Mouse (Mus musculus) kidney, adult 2 months (tissue): ENCODE data around the gene Ccdc148. TPM values are rescaled to one million over a fixed set of nuclear protein-coding genes. Genes with fewer than 3 reads are reported as not detected.
A peak's percentile ranks its signal among the peaks of the same experiment; 100 is the strongest.

ENCODE experiments used
- DNase-seq: peaks from one replicate; pipeline ENCODE4 v3.0.0; 2021
- H3K27ac ChIP-seq: fragments of 200-500 bp; 2 replicates; pipeline ENCODE4 v1.5.1; 2012; ENCODE audit warnings: low read depth, low read length, control low read depth, inconsistent platforms; ENCODE audit not compliant: insufficient read depth
- H3K27me3 ChIP-seq: fragments of 200-500 bp; replicated peaks from 2 replicates; pipeline ENCODE4 v1.6.1; 2012; ENCODE audit warnings: mild to moderate bottlenecking, moderate library complexity, low read length, inconsistent platforms; ENCODE audit not compliant: control insufficient read depth, insufficient read depth
- H3K36me3 ChIP-seq: fragments of 200-500 bp; 2 replicates; pipeline ENCODE4 v1.6.1; 2012; ENCODE audit warnings: mild to moderate bottlenecking, moderate library complexity, low read length, inconsistent platforms; ENCODE audit not compliant: control insufficient read depth, insufficient read depth
- H3K4me1 ChIP-seq: fragments of 200-500 bp; 2 replicates; pipeline ENCODE4 v1.6.1; 2011; ENCODE audit warnings: low read length; ENCODE audit not compliant: control insufficient read depth, insufficient read depth
- H3K4me3 ChIP-seq: fragments of 200-500 bp; 2 replicates; pipeline ENCODE4 v1.5.1; 2011; ENCODE audit warnings: mild to moderate bottlenecking, low read depth, low read length, control low read depth; ENCODE audit not compliant: insufficient read depth
- CTCF ChIP-seq: fragments of 200-500 bp; conservative IDR thresholded peaks from 2 replicates; pipeline ENCODE4 v1.5.1; 2011; ENCODE audit warnings: low read depth, mild to moderate bottlenecking, control low read depth, low read length, moderate library complexity, mixed read lengths; ENCODE audit not compliant: insufficient read depth, insufficient read length
- POLR2A ChIP-seq: fragments of 200-500 bp; IDR thresholded peaks from one replicate; pipeline ENCODE4 v1.6.1; 2011; ENCODE audit warnings: low read depth, low read length, control low read depth
- whole genome bisulfite sequencing: fragments of 180-500 bp; shearing (Covaris S2); methylation state at CpG from one replicate; pipeline ENCODE4 v1.1.7; 2018; 5-methylcytosine and 5-hydroxymethylcytosine counted together
- polyA plus RNA-seq: library from polyadenylated mRNA; depleted of rRNA; stranded (reverse); fragments of >200 nt; gene quantifications from 2 replicates; pipeline ENCODE4 v1.2.3, GENCODE M21; 2012; rRNA removed

The Ccdc148 gene
- polyA plus RNA-seq, result 0.90 and 1.0 TPM in 2 replicates

- peak; percentile 97 for DNase-seq
- Histone ChIP-seq H3K27me3 (no peaks in the 10 kb centered on the region), H3K27ac (peak within 1 kb of the TSS; percentile 91), H3K4me1 (peaks cover 13% of the 10 kb centered on the region; the same call in 1 of the 2 replicates), H3K36me3 (no peaks in the 10 kb centered on the region), H3K4me3 (peak within 1 kb of the TSS; percentile 87)
- no peak for TF ChIP-seq POLR2A
- WGBS, result under 1% methylated on average over 37 of the region's 37 CpGs
These were observed at the start of gene Ccdc148, which contains the start of gene Pkp4 for GRCm38 (mm10) chr2:59160605-59160963. Gene Ccdc148, minus strand, starts transcription at chr2:59160683. Gene Pkp4, plus strand, starts transcription at chr2:59160850.

- H3K4me3 ChIP-seq, result no peak overlapping the region
- H3K27ac ChIP-seq, result no peak overlapping the region
- no peaks in the 10 kb centered on the region for H3K27me3 ChIP-seq
- no peak for DNase-seq
- TF ChIP-seq POLR2A, result no peak
- no peak for TF ChIP-seq CTCF
- H3K4me1 ChIP-seq, result peaks cover 42% of the 10 kb centered on the region
- H3K36me3 ChIP-seq, result no peaks in the 10 kb centered on the region
- WGBS, result 51% methylated on average over 9 of the region's 9 CpGs
These were observed 47.8 kb upstream of the Ccdc148 start for GRCm38 (mm10) chr2:59208276-59208675.

- WGBS, result 33% methylated on average over 5 of the region's 5 CpGs
- no peak for DNase-seq
- TF ChIP-seq POLR2A, result no peak
- no peak for TF ChIP-seq CTCF
- no peaks in the 10 kb centered on the region for H3K27me3 ChIP-seq
- H3K27ac ChIP-seq, result no peak overlapping the region
- H3K4me1 ChIP-seq, result peaks cover 47% of the 10 kb centered on the region
- H3K36me3 ChIP-seq, result no peaks in the 10 kb centered on the region
- no peak overlapping the region for H3K4me3 ChIP-seq
These were observed 47.2 kb upstream of the Ccdc148 start for GRCm38 (mm10) chr2:59207725-59208124.

- WGBS, result 19% methylated on average over 4 of the region's 4 CpGs
- H3K27ac ChIP-seq, result no peak overlapping the region
- DNase-seq, result no peak
- H3K36me3 ChIP-seq, result no peaks in the 10 kb centered on the region
- H3K27me3 ChIP-seq, result no peaks in the 10 kb centered on the region
- H3K4me3 ChIP-seq, result no peak overlapping the region
- peaks cover 47% of the 10 kb centered on the region for H3K4me1 ChIP-seq
- TF ChIP-seq CTCF (no peak), POLR2A (no peak)
These were observed 46.8 kb upstream of the Ccdc148 start for GRCm38 (mm10) chr2:59207240-59207639.

GRCm38 (mm10) chr2:59206190-59206589, 45.7 kb upstream of the Ccdc148 start:
- no peak overlapping the region for H3K4me3 ChIP-seq
- no peak overlapping the region for H3K27ac ChIP-seq
- 73% methylated on average over 2 of the region's 2 CpGs for WGBS
- TF ChIP-seq CTCF (no peak), POLR2A (no peak)
- no peaks in the 10 kb centered on the region for H3K36me3 ChIP-seq
- no peaks in the 10 kb centered on the region for H3K27me3 ChIP-seq
- peaks cover 50% of the 10 kb centered on the region for H3K4me1 ChIP-seq
- no peak for DNase-seq

- no peak for DNase-seq
- Histone ChIP-seq H3K27me3 (no peaks in the 10 kb centered on the region), H3K4me1 (peaks cover 52% of the 10 kb centered on the region), H3K4me3 (no peak overlapping the region), H3K27ac (no peak overlapping the region), H3K36me3 (no peaks in the 10 kb centered on the region)
- TF ChIP-seq CTCF (no peak), POLR2A (no peak)
- 81% methylated on average over 9 of the region's 9 CpGs for WGBS
These were observed 44.6 kb upstream of the Ccdc148 start for GRCm38 (mm10) chr2:59205092-59205491.

GRCm38 (mm10) chr2:59203627-59204425, 43.3 kb upstream of the Ccdc148 start:
- no peak for TF ChIP-seq POLR2A
- no peak for TF ChIP-seq CTCF
- no peak for DNase-seq
- no peaks in the 10 kb centered on the region for H3K36me3 ChIP-seq
- H3K27me3 ChIP-seq, result no peaks in the 10 kb centered on the region
- no peak overlapping the region for H3K27ac ChIP-seq
- 64% methylated on average over 3 of the region's 3 CpGs for WGBS
- no peak overlapping the region for H3K4me3 ChIP-seq
- H3K4me1 ChIP-seq, result peaks cover 53% of the 10 kb centered on the region
